Mouse (Mus musculus) G1E (cell line): Measurements from ENCODE around the gene Sectm1b. TPM values are rescaled to one million over a fixed set of nuclear protein-coding genes. Genes with fewer than 3 reads are reported as not detected.
"Not testable (repeated sequence)": the region's sequence is repeated elsewhere in the genome, so short reads cannot be mapped to it uniquely, and the experiment has no call there.

Experiments used
- ATAC-seq: 2 replicates; pipeline ENCODE4 v1.8.0; 2016; ENCODE audit warnings: mild to moderate bottlenecking; ENCODE audit not compliant: insufficient number of reproducible peaks, poor library complexity, low FRiP score, severe bottlenecking; ENCODE audit errors: extremely low read depth
- DNase-seq: peaks from one replicate; pipeline ENCODE4 v3.0.0; 2012; ENCODE audit warnings: low spot score
- H3K27me3 ChIP-seq: 2 replicates; pipeline ENCODE4 v1.6.1; 2012; ENCODE audit warnings: mild to moderate bottlenecking, low read length, inconsistent platforms; ENCODE audit not compliant: insufficient read depth
- H3K36me3 ChIP-seq: replicated peaks from 2 replicates; pipeline ENCODE3; 2012; ENCODE audit warnings: mild to moderate bottlenecking, inconsistent platforms
- H3K4me1 ChIP-seq: 2 replicates; pipeline ENCODE4 v1.6.1; 2012; ENCODE audit warnings: low read depth, low read length, inconsistent platforms, mixed read lengths; ENCODE audit not compliant: insufficient read depth
- H3K4me3 ChIP-seq: 2 replicates; pipeline ENCODE4 v1.5.1; 2012; ENCODE audit warnings: low read depth, mild to moderate bottlenecking, inconsistent platforms, low read length, moderate library complexity, mixed read lengths
- H3K9me3 ChIP-seq: replicated peaks from 2 replicates; pipeline ENCODE4 v1.6.1; 2012; ENCODE audit warnings: inconsistent platforms
- CTCF ChIP-seq: IDR thresholded peaks from 2 replicates; pipeline ENCODE4 v1.5.1; 2012; ENCODE audit warnings: low read depth, low read length, inconsistent platforms, mixed read lengths
- GATA1 ChIP-seq: IDR thresholded peaks from 2 replicates; pipeline ENCODE4 v1.6.1; 2012; ENCODE audit warnings: borderline replicate concordance, low read length, inconsistent platforms, mixed read lengths
- GATA2 ChIP-seq: IDR thresholded peaks from 2 replicates; pipeline ENCODE4 v1.6.1; 2012; ENCODE audit warnings: low read depth, low read length, inconsistent platforms, borderline replicate concordance
- POLR2AphosphoS5 ChIP-seq: IDR thresholded peaks from 2 replicates; pipeline ENCODE4 v1.6.1; 2012; ENCODE audit warnings: low read depth, low read length, inconsistent platforms; ENCODE audit not compliant: insufficient replicate concordance
- TAL1 ChIP-seq: conservative IDR thresholded peaks from 2 replicates; pipeline ENCODE4 v1.6.1; 2012; ENCODE audit warnings: low read depth, low read length, inconsistent platforms, mixed read lengths
- polyA plus RNA-seq: library from polyadenylated mRNA; stranded (reverse); fragments of >175 nt; gene quantifications from 2 replicates; pipeline ENCODE4 v1.2.3, GENCODE M21; 2012
- total RNA-seq, 2 experiments: library from RNA; stranded (forward) in 1 of 2; stranded (reverse) in 1 of 2; fragments of 200-1000 nt in 1 of 2; fragments of >200 nt in 1 of 2; fragmentation: Nextera tagmentation in 1 of 2; gene quantifications; 2 replicates each; pipeline ENCODE4 v1.2.3; 2014 to 2017

Gene Sectm1b
- total and polyA plus RNA-seq, 3 experiments = 0.16 TPM; not detected in 2

DNA sequence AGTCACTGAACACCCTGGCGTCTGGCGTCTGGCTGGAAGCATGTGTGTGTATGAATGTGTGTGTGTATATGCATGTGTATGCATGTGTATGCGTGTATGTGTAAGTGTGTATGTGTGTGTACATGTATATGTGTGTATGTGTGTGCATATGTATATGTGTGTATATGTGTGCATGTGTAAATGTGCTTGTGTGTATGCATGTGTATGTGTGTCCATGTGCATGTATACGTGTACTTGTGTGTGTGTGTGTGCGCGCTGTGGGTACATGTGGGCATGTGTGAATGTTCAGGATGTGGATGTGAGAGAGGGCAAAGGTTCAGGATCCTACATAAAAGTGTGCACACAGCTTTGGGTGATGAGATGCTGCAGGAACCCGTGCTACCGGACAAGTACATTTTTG is 17.0 kb upstream of the Sectm1b start:
- Histone ChIP-seq H3K36me3 (no peaks in the 10 kb centered on the region), H3K27me3 (peaks cover 22% of the 10 kb centered on the region)

GRCm38 (mm10) chr11:121075655-121076054 is 12.3 kb upstream of the Sectm1b start:
- TF ChIP-seq GATA1 (no peak), CTCF (no peak), POLR2AphosphoS5 (no peak), GATA2 (no peak), TAL1 (no peak)
- no peaks in the 10 kb centered on the region for H3K9me3 ChIP-seq
- no peaks in the 10 kb centered on the region for H3K4me1 ChIP-seq
- H3K27me3 ChIP-seq = peaks cover 16% of the 10 kb centered on the region
- H3K36me3 ChIP-seq = no peaks in the 10 kb centered on the region
- no peak for DNase-seq
- ATAC-seq = no peak
- H3K4me3 ChIP-seq = no peak overlapping the region

More for the DNA sequence above, 17.0 kb upstream of the Sectm1b start:
- no peak for TF ChIP-seq GATA1
- no peak for TF ChIP-seq GATA2
- TF ChIP-seq CTCF = no peak
- no peak for TF ChIP-seq POLR2AphosphoS5
- TF ChIP-seq TAL1 = no peak
- ATAC-seq (no peak), DNase-seq (no peak)
- Histone ChIP-seq H3K9me3 (no peaks in the 10 kb centered on the region), H3K4me1 (peaks cover 7% of the 10 kb centered on the region), H3K4me3 (no peak overlapping the region)

DNA sequence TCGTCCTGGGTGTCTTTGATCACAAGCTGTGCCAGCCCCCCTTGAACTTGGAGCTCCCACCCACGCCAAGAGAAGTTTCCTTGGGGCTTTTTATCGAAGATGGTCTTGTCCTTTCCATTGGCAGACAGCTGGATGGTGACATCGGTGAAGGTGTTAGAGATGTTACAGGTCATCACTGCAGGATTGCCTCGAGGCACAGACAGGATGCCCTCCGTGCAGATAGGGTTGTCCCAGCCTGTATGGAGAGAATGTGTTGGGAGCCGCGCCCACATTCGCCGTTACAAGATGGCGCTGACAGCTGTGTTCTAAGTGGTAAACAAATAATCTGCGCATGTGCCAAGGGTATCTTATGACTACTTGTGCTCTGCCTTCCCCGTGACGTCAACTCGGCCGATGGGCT is 6.3 kb upstream of the Sectm1b start:
- not testable (repeated sequence) for H3K4me1 ChIP-seq, DNase-seq, H3K36me3 ChIP-seq, ATAC-seq, H3K9me3 ChIP-seq, H3K4me3 ChIP-seq
- H3K27me3 ChIP-seq = peaks cover 16% of the 10 kb centered on the region

- H3K4me1 ChIP-seq = peaks cover 2% of the 10 kb centered on the region
- no peaks in the 10 kb centered on the region for H3K36me3 ChIP-seq
- no peak for ATAC-seq
- DNase-seq = no peak
- no peaks in the 10 kb centered on the region for H3K9me3 ChIP-seq
- H3K27me3 ChIP-seq = peaks cover 25% of the 10 kb centered on the region
- TF ChIP-seq POLR2AphosphoS5 = no peak
- no peak for TF ChIP-seq GATA2
- no peak for TF ChIP-seq CTCF
- TF ChIP-seq TAL1 = no peak
- no peak for TF ChIP-seq GATA1
- H3K4me3 ChIP-seq = no peak overlapping the region
Observed at GRCm38 (mm10) chr11:121067895-121068294, 4.5 kb upstream of the Sectm1b start.

DNA sequence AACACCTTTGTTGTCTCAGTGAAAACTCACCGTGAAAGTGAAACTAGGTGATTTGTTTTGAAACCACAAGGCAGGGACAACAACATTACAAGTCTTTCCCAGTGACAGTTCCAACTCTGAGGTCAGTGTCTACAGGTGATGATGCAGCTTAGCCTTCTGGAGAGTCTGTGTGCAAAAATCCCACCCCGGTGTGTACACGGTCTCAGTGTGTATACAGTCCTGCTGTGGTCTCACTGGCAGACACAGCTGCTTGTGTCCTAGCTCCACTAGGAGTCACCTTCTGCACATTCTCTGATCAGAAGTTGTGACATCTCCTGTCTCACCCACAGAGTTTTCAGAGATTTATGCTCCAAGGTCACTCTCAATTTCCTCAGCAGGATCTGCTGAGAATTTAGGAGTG is 828 bp upstream of the Sectm1b start:
- Histone ChIP-seq H3K4me3 (no peak overlapping the region), H3K27me3 (peaks cover 34% of the 10 kb centered on the region), H3K4me1 (peaks cover 2% of the 10 kb centered on the region), H3K36me3 (no peaks in the 10 kb centered on the region), H3K9me3 (no peaks in the 10 kb centered on the region)
- DNase-seq (no peak), ATAC-seq (no peak)
- TF ChIP-seq GATA1 (no peak), GATA2 (no peak), TAL1 (no peak), POLR2AphosphoS5 (no peak), CTCF (no peak)

DNA sequence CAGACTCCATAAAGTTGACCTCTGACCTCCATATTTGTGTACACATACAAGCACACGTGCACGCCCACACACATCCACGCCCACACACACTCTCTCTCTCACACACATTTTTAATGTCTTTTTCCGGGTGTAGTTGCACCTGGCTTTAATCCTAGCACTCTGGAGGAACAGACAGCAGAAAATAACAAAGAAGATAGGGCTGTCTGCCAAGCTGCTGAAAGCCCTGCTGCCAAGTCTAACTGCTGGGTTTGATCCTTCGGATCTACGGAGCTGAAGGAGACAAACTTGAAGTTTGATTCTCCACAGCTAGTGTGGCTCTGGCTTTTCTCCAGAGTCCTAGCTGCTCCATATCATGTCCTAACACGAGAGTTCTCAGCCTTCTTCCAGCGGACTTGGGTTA is 1.8 kb downstream of the Sectm1b start:
- TF ChIP-seq TAL1 (no peak), GATA2 (no peak), POLR2AphosphoS5 (no peak), CTCF (no peak), GATA1 (no peak)
- Histone ChIP-seq H3K4me1 (peaks cover 2% of the 10 kb centered on the region), H3K4me3 (no peak overlapping the region), H3K36me3 (no peaks in the 10 kb centered on the region), H3K9me3 (no peaks in the 10 kb centered on the region), H3K27me3 (peaks cover 45% of the 10 kb centered on the region)
- DNase-seq (no peak), ATAC-seq (no peak)

DNA sequence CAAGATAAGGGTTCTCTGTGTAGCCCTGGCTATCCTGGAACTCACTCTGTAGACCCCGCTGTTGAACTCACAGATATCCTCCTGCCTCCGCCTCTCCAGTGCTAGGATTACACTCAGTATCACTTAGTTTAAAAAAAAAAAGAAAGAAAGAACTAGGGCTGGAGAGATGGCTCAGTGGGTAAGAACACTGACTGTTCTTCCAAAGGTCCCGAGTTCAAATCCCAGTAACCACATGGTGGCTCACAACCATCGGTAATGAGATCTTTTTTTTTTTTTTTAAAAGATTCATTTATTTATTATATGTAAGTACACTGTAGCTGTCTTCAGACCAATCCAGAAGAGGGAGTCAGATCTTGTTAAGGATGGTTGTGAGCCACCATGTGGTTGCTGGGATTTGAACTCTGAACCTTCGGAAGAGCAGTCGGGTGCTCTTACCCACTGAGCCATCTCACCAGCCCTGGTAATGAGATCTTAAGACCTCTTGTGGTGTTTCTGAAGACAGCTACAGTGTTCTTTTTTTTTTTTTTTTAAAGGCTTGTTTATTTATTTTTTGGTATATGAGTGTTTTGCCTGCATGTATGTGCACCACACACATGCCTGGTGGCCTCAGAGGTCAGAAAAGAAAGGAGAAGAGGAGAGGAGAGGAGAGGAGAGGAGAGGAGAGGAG is 2.8 kb downstream of the Sectm1b start:
- ATAC-seq = not testable (repeated sequence)

More for the DNA sequence above, 2.8 kb downstream of the Sectm1b start:
- peaks cover 39% of the 10 kb centered on the region for H3K27me3 ChIP-seq
- not testable (repeated sequence) for H3K9me3 ChIP-seq, H3K4me1 ChIP-seq, DNase-seq, H3K4me3 ChIP-seq, H3K36me3 ChIP-seq
